Mouse (Mus musculus) G1E (cell line): Measurements from ENCODE around the gene Bend4.

Experiments used
- CTCF ChIP-seq: IDR thresholded peaks from 2 replicates; pipeline ENCODE4 v1.5.1; 2012; ENCODE audit warnings: low read depth, low read length, inconsistent platforms, mixed read lengths
- TAL1 ChIP-seq: conservative IDR thresholded peaks from 2 replicates; pipeline ENCODE4 v1.6.1; 2012; ENCODE audit warnings: low read depth, low read length, inconsistent platforms, mixed read lengths

DNA sequence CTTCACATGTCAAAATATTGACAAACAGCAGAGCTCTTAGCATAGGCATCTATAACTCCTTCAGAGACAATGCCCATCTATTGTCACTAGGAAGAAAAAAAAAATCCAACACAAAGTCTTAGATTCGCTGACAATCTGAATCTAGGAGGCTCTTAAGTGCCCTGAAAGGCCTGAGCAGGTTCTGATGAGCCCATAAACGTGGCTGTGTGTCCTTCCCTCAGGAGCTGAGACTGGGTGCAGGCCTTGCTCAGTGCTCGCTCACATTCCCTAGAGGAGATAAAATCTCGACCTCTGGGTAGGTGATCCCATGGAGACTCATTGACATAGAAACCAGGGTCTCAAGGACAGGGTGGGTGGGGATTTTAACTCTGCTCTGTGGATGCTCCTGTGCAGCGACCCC is 2.1 kb downstream of the Bend4 start:
- TF ChIP-seq TAL1 (no peak), CTCF (no peak)
